Mouse (Mus musculus): ENCODE measurements at regions not wholly inside any gene's neighbourhood (a gene's known extent, or its start where the extent isn't known, plus 50 kb on each side); places are given as distances from the start of the nearest gene placed in this dataset.
A peak's percentile ranks its signal among the peaks of the same experiment; 100 is the strongest.

- no peaks in the 10 kb centered on the region for H3K4me1 ChIP-seq
- H3K4me2 ChIP-seq (replicated peaks) = no peak overlapping the region
- no peaks in the 10 kb centered on the region for H3K36me3 ChIP-seq
- H3K27ac ChIP-seq = no peak overlapping the region
- ATAC-seq (ENCODE audit: low FRiP score, low read depth) = peak; percentile 56; the same call in 1 of the 2 replicates
- 48% methylated on average over 6 of the region's 6 CpGs for WGBS
- H3K4me3 ChIP-seq = no peak overlapping the region
- H3K9me3 ChIP-seq = no peaks in the 10 kb centered on the region
- no peaks in the 10 kb centered on the region for H3K27me3 ChIP-seq (replicated peaks)
- no peak overlapping the region for H3K9ac ChIP-seq
Measured at GRCm38 (mm10) chr14:89988983-89989382, 1517.8 kb upstream of the Pcdh20 start.

- no peak overlapping the region for H3K4me2 ChIP-seq (replicated peaks)
- H3K27me3 ChIP-seq (replicated peaks) = no peaks in the 10 kb centered on the region
- H3K36me3 ChIP-seq = no peaks in the 10 kb centered on the region
- H3K9me3 ChIP-seq = no peaks in the 10 kb centered on the region
- H3K4me1 ChIP-seq = no peaks in the 10 kb centered on the region
- no peak overlapping the region for H3K9ac ChIP-seq
- H3K4me3 ChIP-seq = no peak overlapping the region
- ATAC-seq (ENCODE audit: low FRiP score, low read depth) = no peak
- H3K27ac ChIP-seq = no peak overlapping the region
- 42% methylated on average over 1 of the region's 1 CpGs for WGBS
Measured at GRCm38 (mm10) chr14:89986072-89986471, 1514.9 kb upstream of the Pcdh20 start.

- no peaks in the 10 kb centered on the region for H3K4me1 ChIP-seq
- H3K27ac ChIP-seq = no peak overlapping the region
- 27% methylated on average over 1 of the region's 1 CpGs for WGBS
- H3K36me3 ChIP-seq = no peaks in the 10 kb centered on the region
- no peaks in the 10 kb centered on the region for H3K27me3 ChIP-seq (replicated peaks)
- H3K4me3 ChIP-seq = no peak overlapping the region
- peak; percentile 17; the same call in 1 of the 2 replicates for ATAC-seq (ENCODE audit: low FRiP score, low read depth)
- H3K9me3 ChIP-seq = no peaks in the 10 kb centered on the region
- H3K4me2 ChIP-seq (replicated peaks) = no peak overlapping the region
- H3K9ac ChIP-seq = no peak overlapping the region
Measured at GRCm38 (mm10) chr14:89985630-89986029, 1514.4 kb upstream of the Pcdh20 start.

All from neural tube, embryonic 12.5 days (tissue).